Mouse (Mus musculus) urinary bladder, postnatal 10 days (tissue): ENCODE results near the gene Cdk14.

Source experiments
- DNase-seq: peaks from one replicate; pipeline ENCODE4 v3.0.0; 2022; ENCODE audit warnings: low spot score

Gene Cdk14

DNA sequence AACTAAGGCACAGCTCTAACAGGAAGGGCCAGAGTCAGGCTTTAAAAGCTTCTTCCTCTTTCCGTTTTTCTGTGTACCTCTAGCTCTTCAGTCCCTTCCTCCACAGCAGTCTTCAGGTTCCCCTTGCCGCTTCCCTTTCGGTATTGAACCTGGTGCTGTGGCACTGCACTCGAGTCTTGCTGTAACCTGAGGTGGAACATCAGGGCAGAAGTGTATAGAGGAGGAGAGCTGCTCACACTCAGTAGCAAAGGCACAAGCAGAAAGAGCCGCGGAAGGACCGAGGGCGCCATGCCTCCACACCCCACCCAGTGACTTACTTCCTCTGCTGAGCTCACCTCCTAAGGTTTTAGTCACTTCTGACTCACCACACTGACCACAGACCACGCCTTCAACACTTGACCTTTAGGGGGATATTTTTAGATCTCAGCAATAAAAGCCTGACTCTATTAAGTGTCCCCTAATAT, at the start of gene Cdk14:
TSS of gene Cdk14 (minus strand) at position 321 of the 464 bp plus-strand sequence.
- no peak for DNase-seq

DNA sequence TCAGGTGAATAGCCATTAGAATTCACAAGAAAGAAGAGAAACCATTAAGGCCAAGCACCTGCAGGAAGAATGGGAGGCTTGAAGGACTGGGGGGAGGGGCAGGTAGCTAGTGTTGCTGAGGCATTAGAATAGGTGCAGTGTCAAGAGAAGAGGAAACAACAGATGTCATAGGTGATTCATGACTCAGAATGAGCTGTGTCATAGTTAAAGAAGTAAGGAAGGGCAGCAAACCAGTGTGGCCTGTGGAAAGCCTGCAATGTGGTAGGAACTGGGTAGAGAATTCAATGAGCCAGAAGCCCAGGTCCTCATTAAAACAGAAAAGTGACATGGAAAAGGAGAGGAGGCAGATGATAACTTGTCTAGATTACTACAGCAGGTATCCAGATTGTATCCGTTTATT, 45.1 kb upstream of the Cdk14 start:
- DNase-seq, result no peak

DNA sequence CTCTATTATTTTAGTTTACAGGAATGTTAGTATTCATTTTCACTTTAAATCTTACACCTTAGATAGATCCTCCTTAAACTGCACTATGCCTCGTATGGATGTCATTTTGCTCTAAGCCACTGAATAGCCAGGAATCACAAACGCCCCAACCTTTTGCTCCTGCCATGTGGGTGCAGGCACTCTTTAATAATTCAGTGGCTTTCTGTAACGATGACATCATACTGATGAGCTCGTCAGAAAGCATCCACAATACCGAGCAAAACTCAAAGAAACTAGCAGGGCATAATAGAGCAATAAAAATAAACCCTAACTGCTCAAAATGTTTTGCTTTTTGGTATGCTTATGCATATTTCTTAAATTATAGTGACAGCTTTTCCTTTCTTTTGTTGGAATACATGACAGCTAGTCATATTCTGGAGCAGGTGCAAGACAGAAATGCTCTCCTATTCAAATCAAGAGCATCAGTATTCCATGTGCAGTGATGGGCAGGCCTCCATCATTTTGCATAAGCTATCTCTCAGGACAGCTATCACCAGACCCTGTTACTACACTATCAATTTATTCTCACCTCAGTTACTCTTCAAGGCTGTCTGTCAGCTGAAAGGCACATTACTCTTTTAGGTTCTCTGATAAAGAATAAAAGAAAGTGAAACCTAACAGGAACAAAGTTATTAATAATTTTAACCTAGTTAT, 11.8 kb upstream of the Cdk14 start:
- no peak for DNase-seq

DNA sequence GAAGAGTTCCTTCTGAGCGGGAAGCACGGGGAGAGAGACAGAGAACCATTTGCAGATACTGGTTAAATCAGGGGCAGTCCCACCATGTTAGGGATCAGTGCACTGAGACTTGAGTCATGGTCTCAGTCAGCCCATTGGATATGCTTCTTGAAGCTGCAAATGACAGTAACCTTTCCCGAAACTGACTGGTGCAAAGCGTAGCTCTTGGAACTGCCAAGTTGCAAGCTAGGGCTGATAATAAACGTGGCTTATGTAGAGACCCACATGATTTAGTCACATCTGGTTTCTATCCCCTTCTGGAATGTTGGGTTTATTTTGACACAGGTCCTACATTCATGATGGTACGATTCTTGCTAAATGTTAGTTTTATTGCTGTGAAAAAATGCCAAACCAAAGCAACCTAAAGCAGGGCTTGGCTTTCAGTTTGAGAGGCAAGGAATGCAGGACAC, 3.6 kb upstream of the Cdk14 start:
- no peak for DNase-seq

DNA sequence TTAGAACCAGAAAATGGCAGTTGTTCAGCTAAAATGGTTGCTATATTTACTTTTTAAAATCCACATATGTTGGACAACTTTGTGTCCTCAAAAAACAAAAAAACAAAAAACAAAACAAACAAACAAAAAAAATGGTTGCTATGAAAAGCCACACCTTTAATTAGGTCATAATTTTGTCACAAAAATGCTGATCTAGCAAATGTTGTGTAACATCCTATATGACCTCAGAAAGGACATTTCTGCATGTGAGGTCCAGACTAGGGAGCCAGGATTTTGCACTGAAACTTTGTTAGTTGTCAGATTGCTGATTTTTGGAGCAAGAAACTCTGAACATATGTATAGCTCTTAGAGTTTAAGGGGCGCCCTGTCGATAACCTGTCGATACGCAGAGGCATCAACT, 3.0 kb upstream of the Cdk14 start:
- DNase-seq, result no peak

DNA sequence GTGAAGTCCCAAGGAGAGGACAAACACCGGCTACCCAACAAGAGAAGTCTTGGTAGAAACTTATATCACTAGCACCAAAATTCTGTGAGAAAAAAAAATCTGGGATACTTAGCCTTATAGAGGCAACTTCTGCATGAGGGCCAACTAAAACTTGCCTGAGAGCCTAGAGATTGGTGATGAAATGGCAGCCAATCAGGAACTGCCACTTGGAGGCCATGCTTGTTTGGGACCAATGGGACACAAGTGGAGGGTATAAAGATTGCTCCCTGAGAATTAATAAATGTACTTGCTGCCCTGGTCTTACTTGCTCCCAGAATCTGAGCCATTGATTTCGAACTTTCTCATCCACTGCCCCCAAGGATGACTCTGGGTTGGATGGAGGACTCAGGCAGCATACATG, 1.3 kb upstream of the Cdk14 start:
- DNase-seq, result no peak

DNA sequence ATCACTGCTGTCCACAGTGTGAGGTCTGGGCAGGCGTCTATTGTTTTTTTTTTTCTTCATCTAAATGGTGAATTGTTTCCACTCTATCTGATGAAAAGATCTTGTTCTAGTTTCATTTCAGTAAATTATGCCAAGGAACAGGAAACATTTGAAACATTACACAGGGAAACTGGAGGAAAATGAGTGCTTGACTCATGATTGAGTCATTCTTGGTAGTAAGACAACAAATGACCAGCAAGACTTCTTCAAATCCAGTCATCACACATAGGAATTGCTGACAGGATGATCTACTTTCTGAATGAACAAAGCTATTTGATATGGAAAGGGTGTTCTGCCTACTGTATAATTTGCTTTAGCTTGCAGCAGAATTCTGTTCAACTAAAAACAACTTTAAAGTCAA, 859 bp downstream of the Cdk14 start:
- no peak for DNase-seq

DNA sequence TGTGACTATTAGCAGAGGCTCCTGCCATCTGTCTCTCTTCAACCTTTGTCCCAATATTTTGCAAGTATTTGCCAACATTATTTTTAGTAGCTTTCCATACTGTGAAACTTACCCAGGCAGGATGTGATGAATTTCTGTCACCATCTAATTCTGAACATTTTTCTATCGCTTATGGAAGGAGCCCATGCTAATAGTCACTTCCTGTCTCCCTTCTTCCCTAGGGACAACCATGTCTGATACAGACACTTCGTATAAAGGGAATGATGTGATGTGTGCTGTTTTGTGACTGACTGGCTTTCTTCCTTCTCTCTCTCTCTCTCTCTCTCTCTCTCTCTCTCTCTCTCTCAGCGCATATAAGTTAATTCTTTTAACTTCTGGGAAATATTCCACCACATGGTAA, 5.3 kb downstream of the Cdk14 start:
- no peak for DNase-seq

DNA sequence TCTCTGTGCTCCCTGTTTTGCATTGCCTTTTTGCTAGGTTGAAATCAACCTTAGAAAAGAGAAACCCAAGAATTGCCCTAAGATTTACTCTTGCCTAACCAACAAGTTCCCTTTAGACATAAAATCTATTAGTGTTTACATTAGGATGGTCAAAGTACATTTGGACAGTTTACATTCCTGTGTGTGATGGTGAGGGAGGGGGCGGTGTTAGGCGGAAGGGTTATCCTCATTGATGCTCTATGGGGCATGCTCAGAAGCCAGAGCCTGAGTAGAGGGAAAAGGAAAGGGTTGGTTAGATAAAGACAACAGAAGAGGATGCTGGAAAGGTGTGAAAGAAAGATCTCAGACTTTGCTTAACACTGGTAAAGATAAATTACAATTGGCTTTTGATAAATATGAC, 8.2 kb downstream of the Cdk14 start:
- DNase-seq, result no peak

DNA sequence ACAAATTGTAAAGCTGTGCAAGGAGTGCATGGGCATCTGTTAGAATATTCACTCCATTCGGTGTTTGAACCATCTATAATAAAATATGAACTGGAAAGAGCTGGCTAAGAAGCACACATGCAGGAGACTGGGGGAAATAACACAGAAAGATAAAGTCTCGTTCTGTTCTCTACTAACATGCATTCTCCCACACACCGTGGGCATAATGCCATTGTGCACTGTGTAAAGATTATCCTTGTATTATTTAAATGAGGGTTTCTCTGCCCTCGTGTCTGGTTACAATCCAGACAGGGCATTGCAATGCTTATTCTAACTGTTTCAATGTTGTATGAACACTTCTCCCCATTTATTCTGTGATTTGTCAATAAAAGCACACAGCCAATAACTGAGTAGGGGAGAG, 18.1 kb downstream of the Cdk14 start:
- DNase-seq, result no peak

DNA sequence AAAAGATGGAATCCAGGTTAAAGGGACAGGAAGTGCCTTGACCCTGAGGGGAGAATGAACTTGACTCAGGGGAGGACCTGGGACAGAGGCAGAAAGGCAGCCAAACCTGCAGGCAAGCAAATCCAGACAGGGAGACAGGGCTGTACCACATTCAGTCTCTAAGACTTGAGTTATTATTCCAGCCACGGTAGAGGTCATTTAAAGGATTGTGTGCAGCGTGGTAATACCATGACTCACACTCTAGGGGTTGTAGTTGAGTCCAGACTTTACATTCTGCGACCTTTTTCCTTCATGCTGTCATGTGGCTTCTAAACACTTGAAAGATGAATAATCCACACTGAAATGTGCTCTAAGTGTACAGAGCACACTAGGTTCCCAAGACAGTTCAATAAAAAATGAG, 27.3 kb downstream of the Cdk14 start:
- no peak for DNase-seq

DNA sequence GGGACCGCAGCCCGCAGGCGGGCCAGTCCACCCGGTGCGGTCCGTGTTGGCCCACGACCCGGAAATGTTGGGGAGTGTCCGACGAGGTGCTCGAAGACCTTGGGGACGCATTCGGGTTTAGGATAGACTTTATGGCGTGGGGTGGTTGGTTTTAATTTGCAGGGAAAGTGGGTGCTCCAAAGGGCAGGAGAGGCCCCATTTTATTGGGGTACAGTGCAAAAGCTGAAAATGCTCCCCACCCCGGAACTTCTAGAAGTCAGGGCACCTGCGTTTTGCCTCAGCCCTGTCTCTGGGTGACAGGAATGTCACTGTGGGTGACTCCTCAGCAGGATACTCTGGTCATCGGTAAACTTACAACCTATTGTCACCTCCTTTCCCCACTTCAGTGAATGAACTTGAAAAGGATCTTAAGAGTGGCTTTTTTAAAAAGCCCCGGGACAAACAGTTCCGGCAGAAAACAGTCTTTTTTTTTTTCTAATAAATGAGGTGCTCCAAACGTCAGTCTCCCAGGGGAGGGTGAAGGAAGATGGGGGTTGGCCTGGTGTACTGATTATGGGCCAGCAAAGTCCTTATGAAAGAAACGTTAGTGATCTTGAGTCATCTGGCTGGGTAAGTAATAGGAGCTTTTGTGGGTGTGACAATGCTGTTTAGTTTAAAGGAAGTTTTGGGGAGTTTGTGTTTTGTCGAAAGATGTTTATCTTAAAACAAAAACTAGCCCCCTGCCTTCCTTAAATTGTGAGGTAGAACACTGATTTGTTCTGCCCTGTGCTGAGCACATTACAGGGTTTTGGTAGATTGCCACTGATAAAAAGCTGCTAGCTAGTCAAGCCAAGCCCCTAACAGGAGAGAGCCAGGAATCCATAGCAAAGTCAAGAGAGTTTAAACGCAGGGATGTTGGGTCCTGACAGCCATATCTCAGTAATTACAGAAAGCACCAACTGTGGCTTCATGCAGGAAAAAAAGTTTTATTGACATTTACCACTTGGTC, 39.1 kb downstream of the Cdk14 start:
- DNase-seq, result no peak

DNA sequence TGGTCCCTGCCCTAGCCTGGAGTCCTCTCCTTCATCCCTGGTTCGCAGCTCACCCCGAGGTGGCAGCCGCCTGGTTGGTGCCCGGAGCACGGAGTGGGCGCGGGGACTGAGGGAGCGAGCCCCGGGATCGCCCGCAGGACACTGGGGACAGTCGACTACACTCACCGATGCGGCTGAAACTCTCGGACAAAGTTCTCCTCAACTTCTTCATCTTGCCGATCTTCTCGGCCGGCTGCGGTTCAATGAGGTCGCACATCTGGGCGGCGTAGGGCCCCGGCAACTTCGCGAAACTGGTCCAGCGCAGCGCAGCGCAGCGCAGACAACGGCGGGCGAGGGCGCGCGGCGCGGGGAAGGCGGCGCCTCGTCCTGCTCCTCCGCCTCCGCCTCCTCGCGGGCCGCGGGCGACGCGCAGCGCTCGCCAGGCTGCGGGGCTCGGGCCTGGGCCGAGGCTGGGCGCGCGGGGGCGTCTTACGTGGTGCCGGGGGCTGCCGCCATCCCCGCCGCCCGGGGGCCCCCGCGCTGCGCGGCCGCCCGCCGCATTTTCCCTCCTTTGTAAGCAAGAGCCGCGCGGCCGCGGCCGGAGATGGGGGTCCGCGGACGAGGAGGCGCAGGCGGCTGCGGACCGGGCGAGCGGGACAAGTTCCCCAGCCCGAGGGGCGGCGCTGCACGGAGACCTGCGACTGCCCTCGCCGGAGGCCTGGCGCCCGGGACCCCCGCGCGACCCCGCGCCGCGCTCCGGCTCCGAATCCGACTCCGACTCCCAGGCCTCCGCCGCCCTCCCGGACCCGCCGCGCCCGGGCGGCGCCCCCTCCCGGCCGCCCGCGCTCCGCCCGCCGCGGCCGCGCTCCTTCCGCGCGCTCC, 40.0 kb downstream of the Cdk14 start:
- peak; percentile 16 for DNase-seq

DNA sequence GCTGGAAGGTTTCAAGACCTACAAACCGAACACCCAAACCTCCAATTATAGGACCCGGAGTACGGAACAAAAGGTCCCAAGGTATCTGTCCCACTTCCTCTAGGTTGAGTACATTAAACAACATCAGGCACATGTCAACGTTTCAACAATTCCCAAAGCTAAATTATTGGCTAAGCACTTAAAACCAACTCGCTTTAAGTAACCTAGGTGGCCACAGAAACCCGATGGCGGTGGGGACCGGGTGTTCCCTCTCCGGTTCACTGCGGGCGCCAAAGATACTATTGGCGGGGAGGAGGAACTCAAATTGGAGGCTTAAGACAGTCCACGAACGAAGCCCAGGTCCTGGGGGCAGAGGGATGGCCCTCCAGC, 40.6 kb downstream of the Cdk14 start:
- no peak for DNase-seq

DNA sequence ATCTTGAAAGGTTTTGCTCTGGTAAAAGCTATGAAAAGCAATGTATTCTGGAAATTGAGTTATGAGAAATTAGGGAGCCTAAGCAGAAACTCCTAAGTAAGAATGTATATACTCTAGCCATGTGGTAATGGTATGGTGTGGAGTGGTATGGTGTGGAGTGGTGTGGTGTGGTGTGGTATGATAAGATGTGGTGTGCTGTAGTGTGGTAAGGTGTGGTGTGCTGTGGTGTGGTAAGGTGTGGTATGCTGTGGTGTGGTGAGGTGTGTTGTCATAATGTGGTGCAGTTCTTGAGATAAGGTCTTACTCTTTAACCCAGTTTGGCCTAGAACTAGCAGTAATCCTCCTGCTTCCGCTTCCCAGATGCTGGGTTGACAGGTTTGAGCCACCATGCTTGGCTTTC, 45.7 kb downstream of the Cdk14 start:
- no peak for DNase-seq

DNA sequence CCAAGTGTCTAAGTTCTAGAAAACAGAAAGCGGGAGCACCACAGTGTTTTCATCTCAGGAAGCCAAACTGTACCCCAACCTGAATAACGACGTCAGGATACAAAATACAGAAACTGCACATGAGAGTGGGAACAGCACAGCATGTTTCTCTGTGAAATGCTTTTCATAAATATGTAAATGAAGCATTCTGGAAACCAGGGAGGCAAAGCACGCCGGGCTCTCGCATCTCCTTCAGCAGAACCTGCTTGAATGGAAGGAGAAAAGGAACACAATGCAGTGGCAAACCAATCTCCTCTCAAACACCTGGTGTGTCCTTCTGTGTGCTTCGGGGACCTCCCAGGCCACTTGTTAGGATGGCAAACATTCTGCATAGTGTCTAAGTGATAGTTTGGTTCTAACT, 46.6 kb downstream of the Cdk14 start:
- no peak for DNase-seq

DNA sequence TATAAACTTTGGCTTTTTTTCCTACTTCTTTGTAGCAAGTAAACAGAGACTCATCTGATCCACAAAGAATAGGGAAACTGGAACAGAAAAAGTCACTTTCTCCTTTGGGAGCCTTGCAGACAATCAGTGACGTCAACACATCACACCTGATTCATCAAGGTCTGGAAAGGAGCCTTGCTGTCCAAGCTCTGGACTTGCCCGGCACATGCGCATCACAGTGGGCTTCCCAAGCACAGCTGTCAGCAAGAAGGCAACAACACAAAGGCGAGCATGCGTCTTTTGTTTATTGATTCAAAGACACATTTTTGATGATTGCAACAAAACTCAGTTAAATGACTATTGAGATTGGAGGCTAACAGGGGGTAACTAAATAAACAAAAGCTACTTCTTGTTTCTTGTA, 47.2 kb downstream of the Cdk14 start:
- DNase-seq, result no peak

DNA sequence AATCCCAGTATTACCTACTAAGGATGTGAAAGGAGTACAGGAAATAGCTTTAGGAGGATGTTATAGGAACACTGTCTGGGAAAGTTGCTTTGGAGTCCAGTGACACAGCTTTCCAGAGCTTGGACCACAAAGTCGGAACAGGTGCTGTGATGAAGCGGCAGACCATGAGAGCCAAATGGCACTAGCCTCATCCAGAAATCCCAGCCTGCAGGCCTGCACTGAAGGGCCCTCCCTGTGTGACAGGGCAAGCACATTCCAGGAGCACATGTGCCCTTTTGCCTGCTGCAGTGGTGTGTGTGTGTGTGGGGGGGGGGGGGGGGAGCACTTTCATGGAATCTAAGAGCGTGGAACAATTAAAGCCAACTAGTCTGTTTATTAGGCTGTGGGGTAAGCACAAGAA, 47.8 kb downstream of the Cdk14 start:
- DNase-seq, result no peak

DNA sequence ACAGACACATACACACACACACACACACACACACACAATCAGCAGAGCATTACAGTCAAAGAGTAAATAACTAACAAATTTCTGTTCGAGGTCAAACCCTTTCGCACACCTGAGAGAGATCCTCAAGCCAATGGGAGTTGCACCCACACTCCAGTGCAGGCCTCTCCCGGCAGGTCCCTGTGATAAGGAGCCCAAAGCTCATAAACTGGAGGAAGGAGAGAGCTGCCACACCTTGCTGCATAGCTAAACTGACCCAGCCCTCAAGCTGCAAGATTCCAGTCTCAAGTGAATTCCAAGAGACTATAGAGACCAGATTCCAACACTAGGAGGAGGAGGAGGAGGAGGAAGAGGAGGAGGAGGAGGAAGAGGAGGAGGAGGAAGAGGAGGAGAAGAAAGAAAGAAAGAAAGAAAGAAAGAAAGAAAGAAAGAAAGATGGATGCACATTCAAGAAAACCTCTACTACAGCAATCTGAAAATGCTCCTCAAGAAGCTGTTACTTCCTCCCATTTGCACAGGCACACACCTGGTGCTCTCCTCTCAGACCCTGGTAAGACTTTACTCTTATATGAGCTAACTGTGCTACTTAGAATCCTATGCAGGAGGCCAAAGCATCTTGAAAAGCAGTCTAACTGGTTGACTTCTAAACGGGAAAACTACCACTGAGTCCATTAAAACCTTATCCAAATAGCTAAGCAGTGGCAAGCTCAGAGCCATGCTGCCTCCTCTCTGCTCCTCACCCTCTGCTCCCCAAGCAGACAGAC, 49.6 kb downstream of the Cdk14 start:
- no peak for DNase-seq

DNA sequence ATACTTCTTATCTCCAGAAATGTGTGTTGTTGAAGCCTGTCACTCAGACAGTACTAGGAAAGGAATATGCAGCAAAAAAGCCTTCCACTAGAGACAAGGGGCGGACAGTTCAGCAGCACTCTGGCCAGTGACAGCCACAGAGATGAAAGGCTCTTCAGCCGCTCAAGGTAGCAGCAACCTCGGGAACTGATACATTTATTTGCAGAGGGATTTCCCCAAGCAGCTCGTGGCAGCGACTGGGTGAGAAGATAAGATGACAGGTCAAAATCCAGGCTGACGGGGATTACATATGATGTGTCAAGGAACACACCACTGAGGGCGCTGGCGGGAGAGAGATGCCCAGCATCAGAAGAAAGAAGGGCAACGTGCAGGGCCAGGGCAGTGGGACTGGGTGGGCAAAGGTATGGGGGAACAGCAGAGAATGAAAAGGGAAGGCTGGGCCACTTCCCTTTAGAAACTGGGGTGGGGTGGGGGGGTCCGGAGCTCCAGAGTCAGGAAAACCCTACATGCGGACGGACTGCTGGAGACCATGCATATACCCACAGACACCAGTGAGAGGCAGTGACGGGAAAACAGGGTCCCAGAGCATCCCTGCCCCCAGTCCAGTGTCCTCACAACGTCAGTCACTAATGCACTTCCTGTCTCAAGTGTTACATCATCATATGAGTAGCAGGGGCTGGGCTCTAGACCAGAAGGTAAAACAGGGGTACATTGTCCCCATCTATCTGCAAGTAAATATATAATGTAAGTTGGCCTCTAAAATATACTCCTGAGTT, 51.5 kb downstream of the Cdk14 start:
- no peak for DNase-seq

DNA sequence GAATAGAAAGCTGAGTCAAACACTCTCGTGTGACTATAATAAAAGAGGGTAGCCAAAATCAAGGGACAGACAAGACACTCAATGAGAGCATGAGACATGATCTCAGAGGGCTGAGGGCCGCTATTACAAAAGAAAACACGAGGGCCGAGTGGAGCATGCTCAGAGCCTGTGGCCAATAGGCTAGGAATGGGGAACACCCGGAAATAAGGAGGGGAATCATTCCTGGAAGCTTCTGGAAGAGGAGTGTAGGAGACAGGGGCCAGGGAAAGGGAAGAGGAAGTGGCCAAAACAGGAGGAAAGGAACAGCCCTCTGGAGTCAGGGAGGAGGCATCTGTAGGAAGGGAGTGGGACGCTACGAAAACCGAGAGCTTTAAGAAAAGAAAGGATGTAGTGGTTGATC, 52.6 kb downstream of the Cdk14 start:
- DNase-seq, result no peak
